Mouse (Mus musculus): ENCODE data around the gene Rom1. TPM values are rescaled to one million over a fixed set of nuclear protein-coding genes. Genes with fewer than 3 reads are reported as not detected.
A peak's percentile ranks its signal among the peaks of the same experiment; 100 is the strongest.

Gene Rom1
- polyA plus RNA-seq, 1 experiment from 2014 or later: 1.7 TPM

- Histone ChIP-seq H3K27me3 (ENCODE audit: control insufficient read depth, insufficient read depth, low read length) (no peaks in the 10 kb centered on the region), H3K27ac (ENCODE audit: low read depth, low read length) (peak within 1 kb of the TSS; percentile 67), H3K36me3 (ENCODE audit: control insufficient read depth, insufficient read depth, low read length) (no peaks in the 10 kb centered on the region; the same call in 1 of the 2 replicates), H3K9me3 (ENCODE audit: control insufficient read depth, low read length) (no peaks in the 10 kb centered on the region), H3K4me1 (replicated peaks; ENCODE audit: control insufficient read depth, insufficient read depth, low read length) (no peaks in the 10 kb centered on the region; the same call in 1 of the 2 replicates), H3K4me2 (ENCODE audit: low read depth, low read length, severe bottlenecking) (peak within 1 kb of the TSS; percentile 76), H3K4me3 (ENCODE audit: low read depth, low read length) (peak within 1 kb of the TSS; percentile 50), H3K9ac (ENCODE audit: low read length) (peak within 1 kb of the TSS; percentile 79)
- WGBS: under 1% methylated on average over 58 of the region's 58 CpGs
- DNase-seq (ENCODE audit: low spot score) (peak; percentile 97), ATAC-seq (replicated peaks; ENCODE audit: low FRiP score) (peak; percentile 96)
Observed at GRCm38 (mm10) chr19:8888511-8889385, 40.4 kb downstream of the Rom1 start, which contains the start of the genes 1810009A15Rik and Gm49416. Gene 1810009A15Rik (plus strand): TSS chr19:8888853. Gene Gm49416 (plus strand): TSS chr19:8888926.

GRCm38 (mm10) chr19:8887585-8888463 is 41.3 kb downstream of the Rom1 start:
- H3K4me2 ChIP-seq (ENCODE audit: low read depth, low read length, severe bottlenecking): peak overlapping the region; percentile 76
- H3K36me3 ChIP-seq (ENCODE audit: control insufficient read depth, insufficient read depth, low read length): no peaks in the 10 kb centered on the region; the same call in 1 of the 2 replicates
- peak overlapping the region; percentile 50 for H3K4me3 ChIP-seq (ENCODE audit: low read depth, low read length)
- H3K9me3 ChIP-seq (ENCODE audit: control insufficient read depth, low read length): no peaks in the 10 kb centered on the region
- H3K9ac ChIP-seq (ENCODE audit: low read length): peak overlapping the region; percentile 79
- no peak for ATAC-seq (replicated peaks; ENCODE audit: low FRiP score)
- no peaks in the 10 kb centered on the region for H3K27me3 ChIP-seq (ENCODE audit: control insufficient read depth, insufficient read depth, low read length)
- no peak for DNase-seq (ENCODE audit: low spot score)
- peak overlapping the region; percentile 62; the same call in 1 of the 2 replicates for H3K27ac ChIP-seq (ENCODE audit: low read depth, low read length)
- H3K4me1 ChIP-seq (replicated peaks; ENCODE audit: control insufficient read depth, insufficient read depth, low read length): no peaks in the 10 kb centered on the region; the same call in 1 of the 2 replicates
- WGBS: 16% methylated on average over 19 of the region's 19 CpGs

- Histone ChIP-seq H3K27ac (ENCODE audit: low read depth, low read length) (peak overlapping the region; percentile 62; the same call in 1 of the 2 replicates), H3K9me3 (ENCODE audit: control insufficient read depth, low read length) (no peaks in the 10 kb centered on the region), H3K27me3 (ENCODE audit: control insufficient read depth, insufficient read depth, low read length) (no peaks in the 10 kb centered on the region), H3K4me1 (replicated peaks; ENCODE audit: control insufficient read depth, insufficient read depth, low read length) (no peaks in the 10 kb centered on the region; the same call in 1 of the 2 replicates), H3K4me2 (ENCODE audit: low read depth, low read length, severe bottlenecking) (peak overlapping the region; percentile 76; the same call in 1 of the 2 replicates), H3K36me3 (ENCODE audit: control insufficient read depth, insufficient read depth, low read length) (no peaks in the 10 kb centered on the region; the same call in 1 of the 2 replicates), H3K9ac (ENCODE audit: low read length) (peak overlapping the region; percentile 79; the same call in 1 of the 2 replicates), H3K4me3 (ENCODE audit: low read depth, low read length) (no peak overlapping the region)
- DNase-seq (ENCODE audit: low spot score) (no peak), ATAC-seq (replicated peaks; ENCODE audit: low FRiP score) (no peak)
- WGBS: 52% methylated on average over 1 of the region's 1 CpGs
Observed at GRCm38 (mm10) chr19:8886916-8887584, 42.1 kb downstream of the Rom1 start.

DNA sequence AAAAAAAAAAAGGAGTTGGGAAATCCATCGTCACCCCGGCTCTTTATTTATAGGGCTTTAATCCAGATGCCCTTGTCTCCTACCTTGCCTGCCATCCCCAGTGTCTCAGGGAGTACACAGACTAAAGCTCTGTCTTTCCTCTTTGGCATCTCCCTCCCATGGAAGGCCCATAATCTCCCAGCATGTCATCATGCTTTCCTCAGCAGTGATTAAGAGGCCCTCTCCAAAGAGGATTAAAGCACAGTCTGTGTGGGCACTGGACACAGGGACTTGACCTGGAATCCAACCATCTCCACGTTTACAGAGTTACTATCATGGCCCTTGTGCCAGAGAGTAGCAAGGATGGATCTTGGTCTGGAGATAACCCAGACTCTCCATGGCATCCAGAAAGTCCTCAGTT is 45.5 kb downstream of the Rom1 start, which contains the start of the genes Lbhd1 and Gm49403:
Gene Lbhd1, plus strand, starts transcription at position 117 of the 400 bp plus-strand sequence.
Gene Gm49403, plus strand, starts transcription at position 315 of the 400 bp plus-strand sequence.
- Histone ChIP-seq H3K27ac (ENCODE audit: low read depth, low read length) (no peak within 1 kb of the TSS), H3K9ac (ENCODE audit: low read length) (no peak within 1 kb of the TSS), H3K9me3 (ENCODE audit: control insufficient read depth, low read length) (no peaks in the 10 kb centered on the region), H3K36me3 (ENCODE audit: control insufficient read depth, insufficient read depth, low read length) (no peaks in the 10 kb centered on the region), H3K27me3 (ENCODE audit: control insufficient read depth, insufficient read depth, low read length) (no peaks in the 10 kb centered on the region), H3K4me1 (replicated peaks; ENCODE audit: control insufficient read depth, insufficient read depth, low read length) (no peaks in the 10 kb centered on the region; the same call in 1 of the 2 replicates), H3K4me3 (ENCODE audit: low read depth, low read length) (no peak within 1 kb of the TSS), H3K4me2 (ENCODE audit: low read depth, low read length, severe bottlenecking) (no peak within 1 kb of the TSS)
- ATAC-seq (replicated peaks; ENCODE audit: low FRiP score) (no peak), DNase-seq (ENCODE audit: low spot score) (no peak)
- WGBS: 78% methylated on average over 3 of the region's 3 CpGs

GRCm38 (mm10) chr19:8881034-8881392 is 48.1 kb downstream of the Rom1 start:
- H3K36me3 ChIP-seq (ENCODE audit: control insufficient read depth, insufficient read depth, low read length): no peaks in the 10 kb centered on the region; the same call in 1 of the 2 replicates
- H3K9ac ChIP-seq (ENCODE audit: low read length): peak overlapping the region; percentile 91
- H3K4me3 ChIP-seq (ENCODE audit: low read depth, low read length): peak overlapping the region; percentile 76
- H3K27me3 ChIP-seq (ENCODE audit: control insufficient read depth, insufficient read depth, low read length): no peaks in the 10 kb centered on the region
- WGBS: 14% methylated on average over 3 of the region's 3 CpGs
- DNase-seq (ENCODE audit: low spot score) (no peak), ATAC-seq (replicated peaks; ENCODE audit: low FRiP score) (no peak)
- H3K27ac ChIP-seq (ENCODE audit: low read depth, low read length): no peak overlapping the region; the same call in 1 of the 2 replicates
- H3K9me3 ChIP-seq (ENCODE audit: control insufficient read depth, low read length): no peaks in the 10 kb centered on the region
- H3K4me2 ChIP-seq (ENCODE audit: low read depth, low read length, severe bottlenecking): peak overlapping the region; percentile 87
- no peaks in the 10 kb centered on the region for H3K4me1 ChIP-seq (replicated peaks; ENCODE audit: control insufficient read depth, insufficient read depth, low read length)

GRCm38 (mm10) chr19:8880311-8881033 is 48.7 kb downstream of the Rom1 start, which contains the start of gene Uqcc3:
Gene Uqcc3 (minus strand): TSS chr19:8880923.
- no peaks in the 10 kb centered on the region for H3K9me3 ChIP-seq (ENCODE audit: control insufficient read depth, low read length)
- ATAC-seq (replicated peaks; ENCODE audit: low FRiP score): peak; percentile 95
- H3K4me1 ChIP-seq (replicated peaks; ENCODE audit: control insufficient read depth, insufficient read depth, low read length): no peaks in the 10 kb centered on the region
- peak within 1 kb of the TSS; percentile 87 for H3K4me2 ChIP-seq (ENCODE audit: low read depth, low read length, severe bottlenecking)
- under 1% methylated on average over 42 of the region's 42 CpGs for WGBS
- peak within 1 kb of the TSS; percentile 50 for H3K27ac ChIP-seq (ENCODE audit: low read depth, low read length)
- peak; percentile 90 for DNase-seq (ENCODE audit: low spot score)
- H3K9ac ChIP-seq (ENCODE audit: low read length): peak within 1 kb of the TSS; percentile 91
- H3K27me3 ChIP-seq (ENCODE audit: control insufficient read depth, insufficient read depth, low read length): no peaks in the 10 kb centered on the region
- no peaks in the 10 kb centered on the region; the same call in 1 of the 2 replicates for H3K36me3 ChIP-seq (ENCODE audit: control insufficient read depth, insufficient read depth, low read length)
- H3K4me3 ChIP-seq (ENCODE audit: low read depth, low read length): peak within 1 kb of the TSS; percentile 76

Data from forebrain, embryonic 11.5 days (tissue).